Mouse (Mus musculus): ENCODE measurements around the gene Gpm6b. TPM values are rescaled to one million over a fixed set of nuclear protein-coding genes. Genes with fewer than 3 reads are reported as not detected.

Gene Gpm6b
- total RNA-seq (2023): 1 to 10 TPM; 2.7 TPM

DNA sequence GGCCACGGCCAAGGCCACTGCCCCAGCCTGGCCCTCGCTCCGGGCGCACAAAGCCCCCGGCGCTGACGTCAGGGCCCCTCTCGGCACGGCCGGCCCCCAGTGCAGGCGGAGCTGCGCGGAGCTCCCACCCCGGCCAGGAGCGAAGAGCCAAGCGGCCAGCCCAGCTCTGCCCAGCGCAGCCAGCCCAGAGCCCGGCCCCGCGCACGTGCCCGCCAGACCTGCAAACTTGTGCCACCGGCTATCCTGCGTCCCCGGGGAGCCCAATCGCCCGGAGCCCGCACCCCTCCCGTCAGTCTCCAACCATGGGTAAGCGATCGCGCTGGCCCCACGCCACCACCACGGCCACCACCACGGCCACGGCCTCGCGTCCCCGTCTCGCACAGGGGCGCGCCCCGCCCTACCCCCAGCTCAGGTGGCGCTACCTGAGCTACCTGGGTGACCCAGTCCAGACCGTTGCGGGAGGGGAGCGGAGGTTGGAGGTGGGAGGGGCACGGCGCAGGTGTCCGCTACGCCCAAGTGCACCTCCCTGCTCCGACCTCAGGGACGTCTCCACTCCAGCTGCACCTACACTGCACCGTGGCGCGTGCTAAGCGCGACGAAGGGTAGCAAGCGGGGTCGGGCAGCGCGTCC lies at the start of gene Gpm6b:
Gene Gpm6b, plus strand, starts transcription at position 81 of the 630 bp plus-strand sequence.

Other genes starting within 250 kb of the Gpm6b start
- 1 to 10 TPM; 1.1 to 2.7 TPM for gene Gemin8, start 68.5 kb upstream of the Gpm6b start, total RNA-seq (2023)
- 1 to 10 TPM; 6.0 to 8.1 TPM for gene Trappc2, start 201.7 kb downstream of the Gpm6b start, total RNA-seq (2023)
- 1 to 10 TPM; 5.3 to 5.8 TPM for gene Ofd1, start 201.8 kb downstream of the Gpm6b start, total RNA-seq (2023)
- gene Rab9, start 241.0 kb downstream of the Gpm6b start, total RNA-seq (2023): 10 to 100 TPM; 28.4 to 30.5 TPM